Mouse (Mus musculus) thymus, postnatal 4 days (tissue): ENCODE measurements around the gene Sgcd.
"Not testable (repeated sequence)": the region's sequence is repeated elsewhere in the genome, so short reads cannot be mapped to it uniquely, and the experiment has no call there.

Experiments
- DNase-seq: peaks from one replicate; pipeline ENCODE4 v3.0.0; 2021

The Sgcd gene

GRCm38 (mm10) chr11:47776019-47776418 lies 212.8 kb downstream of the Sgcd start:
- no peak for DNase-seq

DNA sequence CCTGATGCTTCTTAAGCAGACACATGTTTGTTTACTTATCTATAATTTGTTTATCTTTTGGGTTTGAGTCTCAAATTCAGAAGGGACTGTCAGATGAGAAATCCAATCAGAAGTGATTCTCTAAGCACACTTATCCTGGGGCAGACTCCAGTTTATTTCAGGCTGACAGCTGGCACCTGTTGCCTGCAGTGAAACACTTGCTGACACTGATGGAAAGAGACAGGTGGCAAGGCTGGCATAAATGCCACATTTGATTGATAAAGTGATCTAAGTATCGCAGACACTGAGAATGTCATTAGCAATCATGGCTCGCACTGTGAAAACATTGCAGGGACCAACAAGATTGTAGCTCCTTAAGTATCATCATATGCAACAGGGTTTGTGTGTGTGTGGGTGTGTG lies 222.9 kb downstream of the Sgcd start:
- no peak for DNase-seq

- DNase-seq = not testable (repeated sequence)
Observed at GRCm38 (mm10) chr11:47763569-47763968, 225.2 kb downstream of the Sgcd start.

GRCm38 (mm10) chr11:47759015-47759414 lies 229.8 kb downstream of the Sgcd start:
- no peak for DNase-seq

GRCm38 (mm10) chr11:47742806-47743205 lies 246.0 kb downstream of the Sgcd start:
- no peak for DNase-seq

DNA sequence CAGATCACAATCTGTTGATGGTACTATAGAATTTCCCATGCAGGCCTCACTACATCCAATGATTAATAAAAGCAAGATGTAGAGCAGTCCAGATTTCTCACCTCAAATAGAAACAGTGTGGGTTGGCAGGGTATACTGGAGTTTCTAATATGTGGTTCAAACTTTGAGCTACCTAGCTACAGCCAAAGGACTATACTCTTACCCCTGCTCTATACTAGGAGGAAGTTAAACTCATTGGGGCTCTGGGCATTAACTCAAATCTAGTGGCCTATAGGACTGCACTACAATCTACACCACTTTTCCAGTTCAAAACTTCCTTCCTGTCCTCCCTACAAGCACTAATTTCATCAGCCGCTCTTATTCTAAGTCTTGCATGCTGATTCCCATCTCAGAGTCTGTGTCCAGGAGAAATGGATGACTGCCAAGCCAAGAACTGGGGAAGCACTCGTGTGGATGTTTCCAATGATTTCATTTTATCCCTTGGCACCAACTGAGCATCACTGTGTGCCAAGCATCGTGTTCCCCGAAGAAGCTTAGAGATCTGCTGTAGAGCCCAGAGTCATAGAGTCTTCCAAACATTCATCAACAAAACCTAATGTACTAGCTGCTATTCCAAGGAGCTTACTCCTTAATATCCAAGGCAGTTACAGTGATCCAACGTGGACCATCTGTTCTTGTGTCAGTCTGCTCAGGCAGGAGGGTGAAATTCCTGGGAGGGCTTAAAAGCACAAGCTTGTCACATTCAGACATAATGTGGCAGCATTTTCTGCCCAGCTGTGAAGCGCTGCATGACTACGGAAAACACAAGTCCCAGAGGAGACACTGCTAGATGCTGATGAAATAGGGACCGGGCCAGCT lies 283.6 kb downstream of the Sgcd start:
- DNase-seq = no peak

DNA sequence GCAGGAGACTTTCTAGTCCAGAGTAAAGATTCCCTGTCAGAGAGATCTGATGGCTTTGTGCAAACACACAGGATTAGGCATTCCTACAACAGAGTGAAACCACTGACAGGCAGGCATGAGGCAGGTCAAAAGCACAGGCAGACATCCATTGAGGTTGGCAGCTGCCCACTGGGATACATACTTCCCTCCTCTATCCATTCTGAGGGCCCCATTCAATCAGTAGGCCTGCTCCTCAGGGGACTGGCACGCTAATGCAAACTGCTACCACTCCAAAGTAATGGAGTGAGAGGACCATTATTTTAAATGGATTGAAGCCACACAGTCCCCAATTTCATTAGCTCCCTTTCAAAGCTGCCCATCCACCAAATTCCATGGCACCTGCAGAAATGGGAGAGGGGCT lies 293.2 kb downstream of the Sgcd start:
- DNase-seq = no peak

DNA sequence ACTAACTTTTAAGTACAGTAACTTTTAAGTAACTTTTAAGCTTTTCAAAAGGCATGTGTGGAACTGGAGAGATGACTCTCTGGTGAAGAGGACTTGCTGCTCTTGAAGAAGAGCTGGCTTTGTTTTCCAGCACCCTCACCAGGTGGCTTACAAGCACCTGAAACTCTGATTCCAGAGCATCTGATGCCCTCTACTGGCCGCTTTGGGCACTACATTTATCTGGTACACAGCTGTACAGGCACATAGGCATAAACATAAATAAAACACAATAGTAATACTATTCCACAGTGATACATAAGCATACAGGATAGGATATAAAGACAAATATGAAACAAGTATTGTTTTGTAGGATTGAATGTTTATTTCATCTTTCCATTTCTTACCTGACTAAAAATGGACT lies 330.6 kb downstream of the Sgcd start:
- DNase-seq = peak; percentile 77

- DNase-seq = no peak
Observed at GRCm38 (mm10) chr11:47645911-47646310, 342.9 kb downstream of the Sgcd start.

GRCm38 (mm10) chr11:47641567-47642259 lies 347.1 kb downstream of the Sgcd start:
- DNase-seq = no peak

GRCm38 (mm10) chr11:47640556-47640955 lies 348.2 kb downstream of the Sgcd start:
- no peak for DNase-seq

GRCm38 (mm10) chr11:47630186-47630585 lies 358.6 kb downstream of the Sgcd start:
- DNase-seq = no peak

GRCm38 (mm10) chr11:47609892-47610291 lies 378.9 kb downstream of the Sgcd start:
- no peak for DNase-seq

DNA sequence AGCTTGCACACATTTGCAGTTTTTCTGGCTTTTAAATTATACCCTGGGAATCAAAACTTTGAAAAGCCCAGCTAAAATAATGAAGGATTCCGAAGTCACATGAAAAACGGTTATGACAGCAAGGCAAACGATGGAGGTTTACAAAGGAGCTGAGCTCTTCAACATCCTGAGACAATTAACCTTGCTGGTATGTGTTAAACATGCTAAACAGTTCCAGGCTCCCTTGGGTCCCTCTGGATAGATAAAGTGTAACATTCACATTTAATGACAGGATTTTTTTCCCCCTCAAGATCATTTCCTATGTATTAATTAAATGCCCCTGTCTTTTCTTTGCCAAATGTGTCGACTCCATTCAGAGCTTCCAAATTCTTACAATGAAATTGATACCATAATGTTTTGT lies 414.1 kb downstream of the Sgcd start:
- DNase-seq = no peak

GRCm38 (mm10) chr11:47568488-47568887 lies 420.3 kb downstream of the Sgcd start:
- DNase-seq = no peak

GRCm38 (mm10) chr11:47566156-47566555 lies 422.6 kb downstream of the Sgcd start:
- no peak for DNase-seq

GRCm38 (mm10) chr11:47524845-47525244 lies 463.9 kb downstream of the Sgcd start:
- DNase-seq = no peak

GRCm38 (mm10) chr11:47508047-47508446 lies 480.7 kb downstream of the Sgcd start:
- DNase-seq = no peak

DNA sequence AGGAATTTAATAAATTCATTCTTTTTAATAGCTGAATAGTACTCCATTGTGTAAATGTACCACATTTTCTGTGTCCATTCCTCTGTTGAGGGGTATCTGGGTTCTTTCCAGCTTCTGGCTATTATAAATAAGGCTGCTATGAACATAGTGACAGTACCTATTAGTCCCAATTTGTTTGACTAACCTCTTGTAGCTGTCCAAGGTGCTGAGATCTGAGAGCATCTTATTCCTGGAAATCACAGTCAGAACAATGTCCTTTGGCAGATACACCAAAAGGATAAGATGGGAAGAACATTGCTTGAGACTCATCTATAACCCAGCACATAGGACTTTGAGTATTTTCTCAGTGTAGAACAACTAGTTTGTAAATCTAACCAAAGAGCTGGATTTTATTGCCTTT lies 485.5 kb downstream of the Sgcd start:
- DNase-seq = not testable (repeated sequence)

DNA sequence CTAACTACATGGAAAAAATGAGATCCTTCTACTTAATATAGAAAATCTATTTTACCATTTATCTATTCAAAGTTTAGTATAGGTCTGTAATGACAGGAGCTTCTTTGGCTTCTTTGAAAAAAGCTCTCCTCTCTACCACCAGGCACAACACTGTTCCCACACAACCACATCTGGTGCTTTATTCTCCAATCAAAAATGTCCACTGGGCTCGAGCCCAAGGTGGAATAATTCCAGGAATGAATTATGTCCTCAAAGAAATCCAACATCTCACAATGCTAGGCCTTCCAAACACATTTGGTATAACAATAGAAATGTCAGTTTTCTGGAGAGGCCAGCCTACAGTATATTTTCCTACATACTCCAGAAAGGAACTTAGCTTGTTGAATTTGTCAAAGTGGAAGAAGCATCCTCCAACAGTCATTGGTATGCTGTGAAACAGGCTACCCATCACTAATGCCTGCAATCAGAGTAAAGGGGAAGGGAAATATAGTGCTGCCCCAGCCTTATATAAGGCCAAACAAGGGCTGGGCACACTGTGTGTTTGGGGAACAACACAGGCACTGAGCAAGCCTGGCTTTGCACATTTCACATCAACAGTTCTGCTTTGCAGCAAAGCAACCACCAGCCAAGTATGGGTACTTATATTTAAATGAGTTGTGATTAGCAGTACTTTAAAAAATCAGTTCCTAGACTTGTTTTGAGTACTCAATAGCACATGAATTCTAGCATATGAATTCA lies 515.1 kb downstream of the Sgcd start:
- no peak for DNase-seq

DNA sequence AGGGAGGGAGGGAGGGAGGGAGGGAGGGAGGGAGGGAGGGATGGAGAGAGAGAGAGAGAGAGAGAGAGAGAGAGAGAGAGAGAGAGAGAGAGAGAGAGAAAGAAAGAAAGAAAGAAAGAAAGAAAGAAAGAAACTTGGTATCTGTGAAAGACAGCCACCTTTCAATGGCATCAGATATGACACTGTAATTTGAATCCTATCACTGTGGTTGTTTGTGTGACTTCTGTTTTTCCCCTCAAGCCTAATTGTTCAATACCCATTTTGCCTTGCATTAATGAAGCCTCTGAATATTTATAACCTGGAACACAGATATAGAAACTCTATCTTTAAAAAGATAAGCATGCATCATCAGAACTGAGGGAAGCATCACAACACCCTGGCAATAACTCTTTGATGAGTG lies 528.1 kb downstream of the Sgcd start:
- not testable (repeated sequence) for DNase-seq

- no peak for DNase-seq
Observed at GRCm38 (mm10) chr11:47460149-47460548, 528.6 kb downstream of the Sgcd start.

DNA sequence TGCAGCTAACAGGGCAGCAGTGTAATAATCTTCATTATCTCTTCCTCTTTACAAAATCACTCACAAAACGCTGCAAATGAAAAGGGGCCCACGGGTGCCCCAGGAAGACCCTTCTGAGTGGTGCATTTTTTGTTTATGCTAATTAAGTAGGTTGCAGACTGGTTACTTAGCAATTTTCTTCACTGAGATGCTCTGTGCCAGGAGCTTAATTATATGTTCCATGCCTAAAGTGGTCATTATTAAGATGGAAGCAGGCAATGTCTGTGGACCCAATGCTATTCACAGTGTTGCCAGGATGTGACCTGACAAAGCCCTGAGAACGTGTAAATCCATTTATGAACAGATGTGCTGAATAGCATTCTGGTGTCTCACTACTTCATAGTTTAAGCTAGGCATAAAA lies 529.6 kb downstream of the Sgcd start:
- DNase-seq = no peak

- no peak for DNase-seq
Observed at GRCm38 (mm10) chr11:47447790-47448189, 541.0 kb downstream of the Sgcd start.
